Mouse (Mus musculus): ENCODE measurements around the gene Pthlh. TPM values are rescaled to one million over a fixed set of nuclear protein-coding genes. Genes with fewer than 3 reads are reported as not detected.

Pthlh gene
- polyA plus RNA-seq, 1 experiment from 2014 or later: 23.8 TPM

Other genes with a start within 250 kb of the Pthlh start
- gene Rep15, start 231.6 kb downstream of the Pthlh start, polyA plus RNA-seq (2015; fragmentation: Nextera tagmentation; extraction: Ambion mirVana): 1.3 and 1.7 TPM in 2 replicates
- gene Mrps35, start 221.4 kb downstream of the Pthlh start, polyA plus RNA-seq (2015; fragmentation: Nextera tagmentation; extraction: Ambion mirVana): 102 and 106 TPM in 2 replicates
- gene Mansc4, start 177.2 kb downstream of the Pthlh start, polyA plus RNA-seq (2015; fragmentation: Nextera tagmentation; extraction: Ambion mirVana): 4.6 and 6.1 TPM in 2 replicates
- 9.2 and 10.5 TPM in 2 replicates for gene Klhl42, start 172.8 kb downstream of the Pthlh start, polyA plus RNA-seq (2015; fragmentation: Nextera tagmentation; extraction: Ambion mirVana)
- 29.2 and 31.2 TPM in 2 replicates for gene Ccdc91, start 211.6 kb upstream of the Pthlh start, polyA plus RNA-seq (2015; fragmentation: Nextera tagmentation; extraction: Ambion mirVana)